Comparison of ENCODE assay signal across 9 mouse cellular contexts in genomic region chr8:13562118-13562517, GRCm38 (mm10). TPM values are rescaled to one million over a fixed set of nuclear protein-coding genes. Genes with fewer than 3 reads are reported as not detected.
DNase-seq lines count a peak whose midpoint lies in the region; ATAC-seq and TF ChIP-seq lines count a peak whose summit lies in the region.
"Had no signal": no experiment of that assay in that cellular context is flagged by ENCODE, and none has a peak within 500 bp of the region (broad histone marks: within the 10 kb centered on the region; RNA-seq: fewer than 3 reads in every experiment).

Gene 1700029H14Rik (minus strand): TSS chr8:13562461.

- H3K4me2 ChIP-seq in lung, postnatal 0 days (replicated peaks; ENCODE audit: low read depth, low read length): no peak within 1 kb of the TSS
- H3K4me2 ChIP-seq in intestine, postnatal 0 days (replicated peaks; ENCODE audit: low read depth): no peak within 1 kb of the TSS

- no peak for TF ChIP-seq EP300 in lung, postnatal 0 days (IDR thresholded peaks at IDR 0.05)

- DNase-seq in embryo, embryonic 10 days (ENCODE audit: low spot score): peak; percentile 39
- no peak for DNase-seq in embryo, embryonic 10.5 days (ENCODE audit: low spot score)
- peak; percentile 15 for DNase-seq in lung, postnatal 0 days (ENCODE audit: low spot score)
- DNase-seq in lung, postnatal 25 days (ENCODE audit: low spot score): no peak
- peak; percentile 27 for DNase-seq in splenic B cell, adult 2 months (ENCODE audit: low read depth, low spot score)
- no peak for DNase-seq in spleen, postnatal 14 days (ENCODE audit: low spot score in 2 of 2)
- DNase-seq in retina, postnatal 1 day: no peak

- no peaks in the 10 kb centered on the region for H3K36me3 ChIP-seq in lung, postnatal 0 days (ENCODE audit: insufficient read depth, low read length)
- H3K36me3 ChIP-seq in intestine, postnatal 0 days (ENCODE audit: control insufficient read depth, insufficient read depth): 0 out of 2 replicates have a peak, but pooled peaks cover 4% of the 10 kb centered on the region
- no peaks in the 10 kb centered on the region for H3K36me3 ChIP-seq in splenic B cell, adult 2 months (ENCODE audit: control insufficient read depth, insufficient read depth, low read length, poor library complexity, severe bottlenecking)

- no peaks in the 10 kb centered on the region for H3K4me1 ChIP-seq in lung, postnatal 0 days (ENCODE audit: insufficient read depth, low read depth, low read length)
- H3K4me1 ChIP-seq in intestine, postnatal 0 days (replicated peaks; ENCODE audit: control insufficient read depth, insufficient read depth, low read length): no peaks in the 10 kb centered on the region

- H3K27me3 ChIP-seq in lung, postnatal 0 days (replicated peaks; ENCODE audit: insufficient read depth, low read length): no peaks in the 10 kb centered on the region
- H3K27me3 ChIP-seq in intestine, postnatal 0 days (replicated peaks; ENCODE audit: control insufficient read depth, insufficient read depth, low read length): no peaks in the 10 kb centered on the region
- H3K27me3 ChIP-seq in splenic B cell, adult 2 months (ENCODE audit: control insufficient read depth, insufficient read depth, low read length, poor library complexity, severe bottlenecking): no peaks in the 10 kb centered on the region

- H3K4me3 ChIP-seq in lung, postnatal 0 days (ENCODE audit: low read depth, low read length): no peak within 1 kb of the TSS
- H3K4me3 ChIP-seq in intestine, postnatal 0 days (ENCODE audit: low read depth, low read length): no peak within 1 kb of the TSS

- no peak within 1 kb of the TSS for H3K27ac ChIP-seq in lung, postnatal 0 days (ENCODE audit: low read length)
- H3K27ac ChIP-seq in intestine, postnatal 0 days (ENCODE audit: low read depth, low read length): no peak within 1 kb of the TSS

- H3K9ac ChIP-seq in lung, postnatal 0 days (replicated peaks; ENCODE audit: low read depth): no peak within 1 kb of the TSS
- no peak within 1 kb of the TSS for H3K9ac ChIP-seq in intestine, postnatal 0 days (ENCODE audit: low read depth, low read length)

- 21% methylated on average over 13 of the region's 13 CpGs for WGBS in lung, postnatal 0 days
- 23% methylated on average over 13 of the region's 13 CpGs for WGBS in intestine, postnatal 0 days

- peak; percentile 52 for ATAC-seq in lung, postnatal 0 days
- ATAC-seq in intestine, postnatal 0 days: no peak

- peak; percentile 26 for TF ChIP-seq CTCF in lung, postnatal 0 days (IDR thresholded peaks at IDR 0.05)
- TF ChIP-seq CTCF in intestine, postnatal 0 days (IDR thresholded peaks at IDR 0.05; ENCODE audit: low read depth): peak; percentile 27

- no peaks in the 10 kb centered on the region for H3K9me3 ChIP-seq in lung, postnatal 0 days (ENCODE audit: low read length)
- H3K9me3 ChIP-seq in intestine, postnatal 0 days (ENCODE audit: control insufficient read depth): no peaks in the 10 kb centered on the region

RNA-seq across cellular contexts. Expression of gene 1700029H14Rik, which starts in this region (rescaled TPM):
- polyA plus RNA-seq in lung, postnatal 0 days (2015; fragmentation: Nextera tagmentation; extraction: Ambion mirVana): not detected in 2 replicates
- polyA plus RNA-seq in intestine, postnatal 0 days (2015; fragmentation: Nextera tagmentation; extraction: Ambion mirVana): not detected in 2 replicates
- polyA plus RNA-seq: liver, embryonic 16.5 days had no signal

Comparison
In these comparisons a context has a peak if more than half of its experiments do, and no peak if none do; other contexts are left out.
1. DNase-seq: peak in embryo, embryonic 10 days (single experiment) and splenic B cell, adult 2 months (single experiment); none in embryo, embryonic 10.5 days (single experiment), lung, postnatal 25 days (single experiment), spleen, postnatal 14 days (0 of 2) and retina, postnatal 1 day (single experiment).
2. Peak in DNase-seq and ATAC-seq in lung, postnatal 0 days; RNA of the gene not detected or under 1 TPM.